Mouse (Mus musculus) layer of hippocampus, postnatal 25 days (tissue): ENCODE data around the gene A930002H24Rik. TPM values are rescaled to one million over a fixed set of nuclear protein-coding genes. Genes with fewer than 3 reads are reported as not detected.
"Not testable (repeated sequence)": the region's sequence is repeated elsewhere in the genome, so short reads cannot be mapped to it uniquely, and the experiment has no call there.

Experiments
- DNase-seq, 2 experiments: peaks; one replicate each; pipeline ENCODE4 v3.0.0; 2022; ENCODE audit warnings: mixed read lengths in 2 of 2, low spot score in 1 of 2; ENCODE audit errors: extremely low spot score in 1 of 2
- total RNA-seq, 2 experiments: library from RNA; stranded (reverse); gene quantifications; 2 replicates each; pipeline ENCODE4 v1.2.3; 2021

Gene A930002H24Rik
- total RNA-seq, result 1 to 10 TPM in 1 of 2 experiments, not detected in 1; 1.2 TPM

- DNase-seq, result peak; percentile 91 to 97
Observed at GRCm38 (mm10) chr17:63863647-63864149, at the start of gene A930002H24Rik. Gene A930002H24Rik, minus strand, starts transcription at chr17:63863791.

- DNase-seq, result no peak
Observed at GRCm38 (mm10) chr17:63909297-63909696, 45.7 kb upstream of the A930002H24Rik start.

GRCm38 (mm10) chr17:63897050-63897449, 33.5 kb upstream of the A930002H24Rik start:
- no peak for DNase-seq

GRCm38 (mm10) chr17:63895829-63896228, 32.2 kb upstream of the A930002H24Rik start:
- no peak for DNase-seq

- no peak for DNase-seq
Observed at GRCm38 (mm10) chr17:63890611-63891010, 27.0 kb upstream of the A930002H24Rik start.

- no peak for DNase-seq
Observed at GRCm38 (mm10) chr17:63886988-63887387, 23.4 kb upstream of the A930002H24Rik start.

GRCm38 (mm10) chr17:63880009-63880408, 16.4 kb upstream of the A930002H24Rik start:
- DNase-seq, result no peak

- no peak for DNase-seq
Observed at GRCm38 (mm10) chr17:63878889-63879288, 15.3 kb upstream of the A930002H24Rik start.

GRCm38 (mm10) chr17:63871773-63872172, 8.2 kb upstream of the A930002H24Rik start:
- no peak for DNase-seq

- no peak for DNase-seq
Observed at GRCm38 (mm10) chr17:63864171-63864571, 580 bp upstream of the A930002H24Rik start.

- DNase-seq, result no peak
Observed at GRCm38 (mm10) chr17:63863012-63863630, 470 bp downstream of the A930002H24Rik start, which contains the start of gene Fer. Gene Fer, plus strand, starts transcription at chr17:63863062.

GRCm38 (mm10) chr17:63862399-63862798, 1.2 kb downstream of the A930002H24Rik start:
- no peak for DNase-seq

- no peak for DNase-seq
Observed at GRCm38 (mm10) chr17:63860988-63861387, 2.6 kb downstream of the A930002H24Rik start.

- DNase-seq, result no peak
Observed at GRCm38 (mm10) chr17:63857023-63857544, 6.5 kb downstream of the A930002H24Rik start.

- no peak for DNase-seq
Observed at GRCm38 (mm10) chr17:63850016-63850415, 13.6 kb downstream of the A930002H24Rik start.

GRCm38 (mm10) chr17:63849566-63849965, 14.0 kb downstream of the A930002H24Rik start:
- peak; percentile 64 to 65 for DNase-seq

GRCm38 (mm10) chr17:63849151-63849550, 14.4 kb downstream of the A930002H24Rik start:
- DNase-seq, result no peak

- DNase-seq, result not testable (repeated sequence)
Observed at GRCm38 (mm10) chr17:63845766-63846165, 17.8 kb downstream of the A930002H24Rik start.

GRCm38 (mm10) chr17:63844936-63845335, 18.7 kb downstream of the A930002H24Rik start:
- no peak for DNase-seq

GRCm38 (mm10) chr17:63842226-63842625, 21.4 kb downstream of the A930002H24Rik start:
- DNase-seq, result no peak

GRCm38 (mm10) chr17:63839636-63840269, 23.8 kb downstream of the A930002H24Rik start:
- no peak for DNase-seq
